Mouse (Mus musculus) G1E (cell line): ENCODE measurements around the gene Plekhg1.

Experiments used
- CTCF ChIP-seq: IDR thresholded peaks from 2 replicates; pipeline ENCODE4 v1.5.1; 2012; ENCODE audit warnings: low read depth, low read length, inconsistent platforms, mixed read lengths
- GATA1 ChIP-seq: IDR thresholded peaks from 2 replicates; pipeline ENCODE4 v1.6.1; 2012; ENCODE audit warnings: borderline replicate concordance, low read length, inconsistent platforms, mixed read lengths
- POLR2AphosphoS5 ChIP-seq: IDR thresholded peaks from 2 replicates; pipeline ENCODE4 v1.6.1; 2012; ENCODE audit warnings: low read depth, low read length, inconsistent platforms; ENCODE audit not compliant: insufficient replicate concordance
- TAL1 ChIP-seq: conservative IDR thresholded peaks from 2 replicates; pipeline ENCODE4 v1.6.1; 2012; ENCODE audit warnings: low read depth, low read length, inconsistent platforms, mixed read lengths

- TF ChIP-seq CTCF (no peak), POLR2AphosphoS5 (no peak), GATA1 (no peak), TAL1 (no peak)
These were observed 38.3 kb upstream of the Plekhg1 start for GRCm38 (mm10) chr10:3701832-3702231.
